Mouse (Mus musculus) midbrain, embryonic 14.5 days (tissue): ENCODE measurements around the gene Opn1sw. TPM values are rescaled to one million over a fixed set of nuclear protein-coding genes. Genes with fewer than 3 reads are reported as not detected.
"Not testable (repeated sequence)": the region's sequence is repeated elsewhere in the genome, so short reads cannot be mapped to it uniquely, and the experiment has no call there.

ENCODE experiments used
- ATAC-seq: fragments of 200-750 bp; cut with Nextera tagmentation; 2 replicates; pipeline ENCODE4 v1.8.0; 2017; ENCODE audit warnings: moderate number of reproducible peaks, moderate library complexity; ENCODE audit not compliant: low FRiP score, low TSS enrichment
- DNase-seq: peaks from one replicate; pipeline ENCODE4 v3.0.0-alpha.2; 2015
- H3K27ac ChIP-seq: fragments of 300-500 bp; sonication (generic); replicated peaks from 2 replicates; pipeline ENCODE4 v1.5.1; 2014; ENCODE audit warnings: mild to moderate bottlenecking, low read depth, low read length, moderate library complexity
- H3K27me3 ChIP-seq: fragments of 300-500 bp; sonication (generic); 2 replicates; pipeline ENCODE4 v1.6.1; 2014; ENCODE audit warnings: low read length, control low read depth, mixed read lengths; ENCODE audit not compliant: control insufficient read depth, insufficient read depth
- H3K36me3 ChIP-seq: fragments of 300-500 bp; sonication (generic); 2 replicates; pipeline ENCODE4 v1.6.1; 2014; ENCODE audit warnings: low read length, control low read depth; ENCODE audit not compliant: control insufficient read depth, insufficient read depth
- H3K4me1 ChIP-seq: fragments of 300-500 bp; sonication (generic); 2 replicates; pipeline ENCODE4 v1.6.1; 2014; ENCODE audit warnings: mild to moderate bottlenecking, antibody characterized with exemption, low read length, control low read depth; ENCODE audit not compliant: control insufficient read depth, insufficient read depth
- H3K4me2 ChIP-seq: fragments of 300-500 bp; sonication (generic); 2 replicates; pipeline ENCODE4 v1.6.1; 2014; ENCODE audit warnings: mild to moderate bottlenecking, low read length, moderate library complexity
- H3K4me3 ChIP-seq: fragments of 300-500 bp; sonication (generic); replicated peaks from 2 replicates; pipeline ENCODE4 v1.5.1; 2014; ENCODE audit warnings: low read depth, low read length
- H3K9ac ChIP-seq: fragments of 300-500 bp; sonication (generic); replicated peaks from 2 replicates; pipeline ENCODE4 v1.6.1; 2014; ENCODE audit warnings: mild to moderate bottlenecking, low read length, moderate library complexity
- H3K9me3 ChIP-seq: fragments of 300-500 bp; sonication (generic); 2 replicates; pipeline ENCODE4 v1.6.1; 2016; ENCODE audit warnings: low read length, control low read depth, mixed read lengths; ENCODE audit not compliant: control insufficient read depth
- WGBS: fragments of 180-500 bp; shearing (Covaris S2); extraction: QIAGEN DNeasy Blood & Tissue Kit; methylation state at CpG from one replicate; pipeline ENCODE4 v1.1.7; 2014; 5-methylcytosine and 5-hydroxymethylcytosine counted together
- microRNA-seq: library from miRNA; unstranded; fragments of <30 nt; microRNA quantifications from one replicate; pipeline ENCODE4, GENCODE M21; 2016
- polyA plus RNA-seq: library from polyadenylated mRNA; unstranded; fragments of >200 nt; fragmentation: Nextera tagmentation; extraction: Ambion mirVana; gene quantifications from 2 replicates; pipeline ENCODE4 v1.2.1, GENCODE M21; 2014

Gene Opn1sw
- polyA plus RNA-seq, 1 experiment from 2014 or later = 0.36 TPM

- H3K4me3 ChIP-seq, DNase-seq, ATAC-seq, H3K9ac ChIP-seq, H3K36me3 ChIP-seq, H3K27me3 ChIP-seq, H3K27ac ChIP-seq, H3K4me2 ChIP-seq, H3K9me3 ChIP-seq: not testable (repeated sequence)
- peaks cover 12% of the 10 kb centered on the region for H3K4me1 ChIP-seq
- 94% methylated on average over 2 of the region's 2 CpGs for WGBS
Observed at GRCm38 (mm10) chr6:29346512-29346911, 41.8 kb downstream of the Opn1sw start.

GRCm38 (mm10) chr6:29329514-29329913 lies 58.8 kb downstream of the Opn1sw start:
- DNase-seq (no peak), ATAC-seq (no peak)
- H3K4me1 ChIP-seq = no peaks in the 10 kb centered on the region
- H3K4me2 ChIP-seq = no peak overlapping the region
- H3K36me3 ChIP-seq = no peaks in the 10 kb centered on the region
- no peaks in the 10 kb centered on the region for H3K9me3 ChIP-seq
- no peak overlapping the region for H3K4me3 ChIP-seq
- H3K27me3 ChIP-seq = no peaks in the 10 kb centered on the region
- H3K9ac ChIP-seq = no peak overlapping the region
- H3K27ac ChIP-seq = no peak overlapping the region
- 79% methylated on average over 4 of the region's 4 CpGs for WGBS

GRCm38 (mm10) chr6:29326961-29327360 lies 61.3 kb downstream of the Opn1sw start:
- Histone ChIP-seq H3K27me3 (no peaks in the 10 kb centered on the region), H3K36me3 (no peaks in the 10 kb centered on the region), H3K4me1 (no peaks in the 10 kb centered on the region), H3K9me3 (no peaks in the 10 kb centered on the region), H3K4me3 (no peak overlapping the region), H3K4me2 (no peak overlapping the region), H3K27ac (no peak overlapping the region), H3K9ac (no peak overlapping the region)
- WGBS = 93% methylated on average over 9 of the region's 9 CpGs
- ATAC-seq (no peak), DNase-seq (no peak)

Small RNA genes within 50 kb of the gene (microRNA-seq; reads per million reads assigned to microRNA genes)
- gene Gm26220 = not detected
- gene Gm44354 = not detected

Other genes with a start within 250 kb of the Opn1sw start
- gene Rbm28, start 223.5 kb downstream of the Opn1sw start, polyA plus RNA-seq = 36.9 and 47.6 TPM in 2 replicates
- gene Prrt4, start 208.9 kb downstream of the Opn1sw start, polyA plus RNA-seq = 6.2 and 7.5 TPM in 2 replicates
- gene Impdh1, start 172.1 kb downstream of the Opn1sw start, polyA plus RNA-seq = 48.3 and 48.5 TPM in 2 replicates
- 35.2 and 35.9 TPM in 2 replicates for gene Hilpda, start 116.0 kb downstream of the Opn1sw start, polyA plus RNA-seq
- 0.36 and 0.59 TPM in 2 replicates for gene Fam71f2, start 108.9 kb downstream of the Opn1sw start, polyA plus RNA-seq
- gene Fam71f1, start 69.3 kb downstream of the Opn1sw start, polyA plus RNA-seq = not detected in 2 replicates
- 109 and 181 TPM in 2 replicates for gene Calu, start 40.4 kb downstream of the Opn1sw start, polyA plus RNA-seq
- 30.6 and 33.5 TPM in 2 replicates for gene Ccdc136, start 7.8 kb upstream of the Opn1sw start, polyA plus RNA-seq
- gene Flnc, start 44.8 kb upstream of the Opn1sw start, polyA plus RNA-seq = 1.6 and 4.0 TPM in 2 replicates
- gene Atp6v1f, start 79.2 kb upstream of the Opn1sw start, polyA plus RNA-seq = 318 and 408 TPM in 2 replicates
- 0.84 TPM in 1 of 2 replicates, not detected in the other for gene Atp6v1fnb, start 83.0 kb upstream of the Opn1sw start, polyA plus RNA-seq
- gene Kcp, start 119.5 kb upstream of the Opn1sw start, polyA plus RNA-seq = 11.6 and 12.1 TPM in 2 replicates
- gene Irf5, start 138.2 kb upstream of the Opn1sw start, polyA plus RNA-seq = 1.1 and 1.9 TPM in 2 replicates
- gene Tnpo3, start 221.4 kb upstream of the Opn1sw start, polyA plus RNA-seq = 63.9 and 102 TPM in 2 replicates